Mouse (Mus musculus): ENCODE measurements at regions not wholly inside any gene's neighbourhood (a gene's known extent, or its start where the extent isn't known, plus 50 kb on each side); places are given as distances from the start of the nearest gene placed in this dataset.

DNA sequence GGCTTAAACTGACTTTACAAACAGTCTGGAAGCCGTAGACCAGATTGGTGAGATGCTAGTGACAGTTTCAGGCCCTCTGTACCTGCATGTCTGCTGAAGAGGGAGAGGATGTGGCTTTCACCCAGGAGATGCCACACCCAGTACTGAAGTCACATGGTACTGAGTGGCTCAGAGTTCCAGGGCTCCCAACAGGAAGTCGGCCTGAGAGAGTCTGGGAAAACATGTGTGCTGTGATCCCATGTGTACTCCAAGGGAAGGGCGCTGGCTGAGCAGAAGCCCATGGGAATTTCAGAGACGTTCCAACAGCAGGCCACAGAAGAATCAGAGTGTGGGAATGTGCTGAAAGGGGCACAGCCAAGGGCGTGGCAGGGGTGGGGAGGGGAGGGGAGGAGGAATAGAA, 120.7 kb upstream of the Spdye4c start:
- dilution Hi-C loops (cut with MboI; ENCODE audit: extremely low pct_ligation_motif_present, extremely low pct_unique_long_range_greater_than_20kb, low sequenced_read_pairs), result no loop called here
- no peak overlapping the region for H3K4me3 ChIP-seq (replicated peaks in 1 of 3; ENCODE audit: low read depth in 2 of 3, low read length in 2 of 3, poor library complexity in 1 of 3)

DNA sequence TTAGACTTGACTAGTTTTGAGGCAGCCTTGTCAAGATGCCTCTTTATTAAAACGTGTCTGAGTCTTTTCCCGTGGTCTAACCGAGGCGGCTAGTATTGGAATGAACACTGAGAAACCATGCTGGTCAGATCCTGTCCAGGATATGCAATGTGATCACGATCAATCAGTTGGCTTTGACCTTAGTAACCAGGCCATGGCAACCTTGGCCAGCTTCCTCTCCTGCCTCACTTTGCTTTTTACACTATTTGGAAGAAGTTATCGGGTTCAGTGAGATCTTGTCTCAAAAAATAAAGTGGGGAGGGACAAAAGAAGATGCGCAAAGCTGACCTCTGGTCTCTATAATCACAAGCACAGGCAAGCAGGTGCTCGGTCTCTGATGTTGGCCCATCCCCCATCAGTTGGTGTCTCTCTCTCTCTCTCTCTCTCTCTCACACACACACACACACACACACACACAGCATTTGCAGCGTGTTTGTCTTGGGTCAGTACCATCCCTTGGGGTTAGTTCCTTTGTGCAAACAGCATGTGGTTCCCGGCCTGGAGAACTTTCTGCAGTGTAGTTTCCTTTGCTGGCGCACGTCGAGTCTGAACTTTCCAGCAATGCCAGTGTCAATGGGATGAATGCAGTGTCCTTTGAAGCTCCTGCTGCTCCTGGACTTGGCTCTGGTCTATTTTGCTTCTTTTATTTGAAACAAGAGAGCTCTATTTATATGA, 117.6 kb upstream of the Spdye4c start:
- dilution Hi-C loops (cut with MboI; ENCODE audit: extremely low pct_ligation_motif_present, extremely low pct_unique_long_range_greater_than_20kb, low sequenced_read_pairs), result no loop called here
- Histone ChIP-seq H3K9ac (ENCODE audit: insufficient read depth, low read depth) (no peak overlapping the region), H3K4me1 (ENCODE audit: control insufficient read depth in 1 of 2, insufficient read depth in 2 of 2) (peaks cover 6 to 19% of the 10 kb centered on the region in 2 experiments), H3K9me3 (replicated peaks; ENCODE audit: low read length) (no peaks in the 10 kb centered on the region), H3K36me3 (replicated peaks in 1 of 2; ENCODE audit: control insufficient read depth in 1 of 2, insufficient read depth in 1 of 2, low read length in 1 of 2) (no peaks in the 10 kb centered on the region), H3K27ac (ENCODE audit: insufficient read depth, low read depth) (no peak overlapping the region), H3K4me3 (replicated peaks in 1 of 3; ENCODE audit: low read depth in 2 of 3, low read length in 2 of 3, poor library complexity in 1 of 3) (no peak overlapping the region), H3K27me3 (replicated peaks) (no peaks in the 10 kb centered on the region), H3K4me2 (ENCODE audit: insufficient read depth, low read depth, poor library complexity, severe bottlenecking) (no peak overlapping the region), H3K79me2 (replicated peaks; ENCODE audit: control insufficient read depth, extremely low read depth, insufficient read depth, poor library complexity, severe bottlenecking) (no peaks in the 10 kb centered on the region)
- DNase-seq (ENCODE audit: extremely low read depth), result no peak
- TF ChIP-seq ZMIZ1 (IDR thresholded peaks at IDR 0.05; ENCODE audit: low read depth, low read length) (no peak), MAZ (IDR thresholded peaks at IDR 0.05; ENCODE audit: low read depth, low read length) (no peak), POLR2A (IDR thresholded peaks at IDR 0.05; ENCODE audit: low read depth, low read length) (no peak), UBTF (IDR thresholded peaks at IDR 0.05; ENCODE audit: low read depth, low read length) (no peak), E2F4 (IDR thresholded peaks at IDR 0.05; ENCODE audit: insufficient replicate concordance, low read depth, low read length) (no peak), CHD2 (IDR thresholded peaks at IDR 0.05; ENCODE audit: low read length) (no peak), BHLHE40 (IDR thresholded peaks at IDR 0.05; ENCODE audit: low read depth, low read length) (no peak), HCFC1 (IDR thresholded peaks at IDR 0.05; ENCODE audit: low read depth, low read length) (no peak), KAT2A (IDR thresholded peaks at IDR 0.05; ENCODE audit: insufficient replicate concordance, low read length) (no peak), MYC (IDR thresholded peaks at IDR 0.05; ENCODE audit: low read depth, low read length) (no peak), ETS1 (conservative IDR thresholded peaks at IDR 0.05; ENCODE audit: low read depth, low read length) (no peak), GABPA (IDR thresholded peaks at IDR 0.05; ENCODE audit: insufficient replicate concordance, low read depth, low read length) (no peak), CTCF (conservative IDR thresholded peaks at IDR 0.05 in 1 of 2, IDR thresholded peaks at IDR 0.05 in 1 of 2; ENCODE audit: low read depth in 2 of 2, low read length in 2 of 2) (no peak), RAD21 (IDR thresholded peaks at IDR 0.05; ENCODE audit: low read depth, low read length) (no peak)
- in situ Hi-C loops (cut with MboI; ENCODE audit: low pct_ligation_motif_present, low pct_unique_long_range_greater_than_20kb, low sequenced_read_pairs), result no loop called here

More for the DNA sequence above, 120.7 kb upstream of the Spdye4c start:
- H3K27ac ChIP-seq (ENCODE audit: insufficient read depth, low read depth), result no peak overlapping the region
- no peaks in the 10 kb centered on the region for H3K36me3 ChIP-seq (replicated peaks in 1 of 2; ENCODE audit: control insufficient read depth in 1 of 2, insufficient read depth in 1 of 2, low read length in 1 of 2)
- in situ Hi-C loops (cut with MboI; ENCODE audit: low pct_ligation_motif_present, low pct_unique_long_range_greater_than_20kb, low sequenced_read_pairs), result no loop called here
- H3K9ac ChIP-seq (ENCODE audit: insufficient read depth, low read depth), result no peak overlapping the region
- peaks cover 18 to 32% of the 10 kb centered on the region in 2 experiments for H3K4me1 ChIP-seq (ENCODE audit: control insufficient read depth in 1 of 2, insufficient read depth in 2 of 2)
- no peaks in the 10 kb centered on the region for H3K9me3 ChIP-seq (replicated peaks; ENCODE audit: low read length)
- TF ChIP-seq MEF2A (IDR thresholded peaks at IDR 0.05; ENCODE audit: borderline replicate concordance, low read depth, low read length) (no peak), ETS1 (conservative IDR thresholded peaks at IDR 0.05; ENCODE audit: low read depth, low read length) (no peak), USF2 (conservative IDR thresholded peaks at IDR 0.05; ENCODE audit: low read depth, low read length) (no peak), IRF4 (IDR thresholded peaks at IDR 0.05; ENCODE audit: low read depth, low read length) (no peak), CHD1 (IDR thresholded peaks at IDR 0.05; ENCODE audit: low read depth, low read length) (no peak), E2F4 (IDR thresholded peaks at IDR 0.05; ENCODE audit: insufficient replicate concordance, low read depth, low read length) (no peak), ELF1 (IDR thresholded peaks at IDR 0.05; ENCODE audit: low read depth, low read length) (no peak), USF1 (IDR thresholded peaks at IDR 0.05; ENCODE audit: low read depth, low read length) (no peak), EP300 (IDR thresholded peaks at IDR 0.05; ENCODE audit: low read length) (no peak), RCOR1 (conservative IDR thresholded peaks at IDR 0.05; ENCODE audit: low read depth, low read length) (no peak), JUND (conservative IDR thresholded peaks at IDR 0.05; ENCODE audit: low read depth, low read length) (no peak), NRF1 (IDR thresholded peaks at IDR 0.05; ENCODE audit: low read depth, low read length) (no peak)
- no peaks in the 10 kb centered on the region for H3K27me3 ChIP-seq (replicated peaks)
- no peak for DNase-seq (ENCODE audit: extremely low read depth)
- H3K79me2 ChIP-seq (replicated peaks; ENCODE audit: control insufficient read depth, extremely low read depth, insufficient read depth, poor library complexity, severe bottlenecking), result no peaks in the 10 kb centered on the region
- H3K4me2 ChIP-seq (ENCODE audit: insufficient read depth, low read depth, poor library complexity, severe bottlenecking), result no peak overlapping the region

Data from CH12.LX (cell line).